Mouse (Mus musculus) stomach, postnatal 0 days (tissue): ENCODE data around the gene Man2a1.

Source experiments
- CTCF ChIP-seq: IDR thresholded peaks from 2 replicates; pipeline ENCODE4 v1.5.1; 2016; ENCODE audit warnings: antibody characterized with exemption, low read depth, mild to moderate bottlenecking, moderate library complexity
- EP300 ChIP-seq: optimal IDR thresholded peaks from 2 replicates; pipeline ENCODE3; 2016; ENCODE audit warnings: antibody characterized with exemption

DNA sequence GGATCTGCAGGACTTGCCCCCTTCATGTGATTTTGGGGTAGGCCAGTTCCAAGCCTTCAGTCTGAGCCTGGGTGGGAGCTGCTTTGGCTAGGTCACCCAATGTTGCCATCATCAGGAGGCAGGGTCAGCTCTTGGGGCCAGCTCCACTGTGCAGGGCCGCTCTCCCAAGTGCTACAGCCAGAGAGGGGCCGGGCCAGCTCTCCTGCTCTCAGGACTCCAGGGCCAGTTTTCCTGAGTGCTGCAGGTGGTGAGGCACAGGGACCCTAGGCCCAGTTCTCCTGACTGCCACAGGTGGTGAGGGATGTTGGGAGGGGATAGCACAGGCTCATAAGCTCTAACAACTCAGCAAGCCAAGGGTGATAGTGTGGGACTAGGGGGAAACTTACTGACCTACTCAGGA lies 53.1 kb downstream of the Man2a1 start:
- no peak for TF ChIP-seq CTCF
- no peak for TF ChIP-seq EP300
